Mouse (Mus musculus) G1E (cell line): Measurements from ENCODE around the gene Lck. TPM values are rescaled to one million over a fixed set of nuclear protein-coding genes. Genes with fewer than 3 reads are reported as not detected.

Experiments used
- ATAC-seq: 2 replicates; pipeline ENCODE4 v1.8.0; 2016; ENCODE audit warnings: mild to moderate bottlenecking; ENCODE audit not compliant: insufficient number of reproducible peaks, poor library complexity, low FRiP score, severe bottlenecking; ENCODE audit errors: extremely low read depth
- DNase-seq: peaks from one replicate; pipeline ENCODE4 v3.0.0; 2012; ENCODE audit warnings: low spot score
- H3K27me3 ChIP-seq: 2 replicates; pipeline ENCODE4 v1.6.1; 2012; ENCODE audit warnings: mild to moderate bottlenecking, low read length, inconsistent platforms; ENCODE audit not compliant: insufficient read depth
- H3K36me3 ChIP-seq: replicated peaks from 2 replicates; pipeline ENCODE3; 2012; ENCODE audit warnings: mild to moderate bottlenecking, inconsistent platforms
- H3K4me1 ChIP-seq: 2 replicates; pipeline ENCODE4 v1.6.1; 2012; ENCODE audit warnings: low read depth, low read length, inconsistent platforms, mixed read lengths; ENCODE audit not compliant: insufficient read depth
- H3K4me3 ChIP-seq: 2 replicates; pipeline ENCODE4 v1.5.1; 2012; ENCODE audit warnings: low read depth, mild to moderate bottlenecking, inconsistent platforms, low read length, moderate library complexity, mixed read lengths
- H3K9me3 ChIP-seq: replicated peaks from 2 replicates; pipeline ENCODE4 v1.6.1; 2012; ENCODE audit warnings: inconsistent platforms
- CTCF ChIP-seq: IDR thresholded peaks from 2 replicates; pipeline ENCODE4 v1.5.1; 2012; ENCODE audit warnings: low read depth, low read length, inconsistent platforms, mixed read lengths
- GATA1 ChIP-seq: IDR thresholded peaks from 2 replicates; pipeline ENCODE4 v1.6.1; 2012; ENCODE audit warnings: borderline replicate concordance, low read length, inconsistent platforms, mixed read lengths
- GATA2 ChIP-seq: IDR thresholded peaks from 2 replicates; pipeline ENCODE4 v1.6.1; 2012; ENCODE audit warnings: low read depth, low read length, inconsistent platforms, borderline replicate concordance
- POLR2AphosphoS5 ChIP-seq: IDR thresholded peaks from 2 replicates; pipeline ENCODE4 v1.6.1; 2012; ENCODE audit warnings: low read depth, low read length, inconsistent platforms; ENCODE audit not compliant: insufficient replicate concordance
- TAL1 ChIP-seq: conservative IDR thresholded peaks from 2 replicates; pipeline ENCODE4 v1.6.1; 2012; ENCODE audit warnings: low read depth, low read length, inconsistent platforms, mixed read lengths
- polyA plus RNA-seq: library from polyadenylated mRNA; stranded (reverse); fragments of >175 nt; gene quantifications from 2 replicates; pipeline ENCODE4 v1.2.3, GENCODE M21; 2012
- total RNA-seq, 2 experiments: library from RNA; stranded (forward) in 1 of 2; stranded (reverse) in 1 of 2; fragments of 200-1000 nt in 1 of 2; fragments of >200 nt in 1 of 2; fragmentation: Nextera tagmentation in 1 of 2; gene quantifications; 2 replicates each; pipeline ENCODE4 v1.2.3; 2014 to 2017

Gene Lck
- total and polyA plus RNA-seq, 3 experiments = 1.3 to 1.7 TPM; not detected in 1

GRCm38 (mm10) chr4:129586943-129587342, 13.5 kb upstream of the Lck start:
- peaks cover 8% of the 10 kb centered on the region for H3K4me1 ChIP-seq
- H3K4me3 ChIP-seq = no peak overlapping the region
- peaks cover 26% of the 10 kb centered on the region for H3K36me3 ChIP-seq
- TF ChIP-seq TAL1 = no peak
- no peak for TF ChIP-seq GATA2
- no peak for TF ChIP-seq POLR2AphosphoS5
- no peak for TF ChIP-seq CTCF
- no peak for TF ChIP-seq GATA1
- no peak for ATAC-seq
- H3K9me3 ChIP-seq = no peaks in the 10 kb centered on the region
- H3K27me3 ChIP-seq = peaks cover 5% of the 10 kb centered on the region; the same call in 1 of the 2 replicates
- DNase-seq = no peak

GRCm38 (mm10) chr4:129585773-129586172, 12.3 kb upstream of the Lck start:
- no peak overlapping the region for H3K4me3 ChIP-seq
- ATAC-seq (no peak), DNase-seq (no peak)
- peaks cover 15% of the 10 kb centered on the region for H3K36me3 ChIP-seq
- no peaks in the 10 kb centered on the region for H3K9me3 ChIP-seq
- H3K4me1 ChIP-seq = peaks cover 8% of the 10 kb centered on the region
- peaks cover 5% of the 10 kb centered on the region; the same call in 1 of the 2 replicates for H3K27me3 ChIP-seq
- TF ChIP-seq TAL1 = no peak
- no peak for TF ChIP-seq POLR2AphosphoS5
- no peak for TF ChIP-seq GATA2
- TF ChIP-seq CTCF = no peak
- no peak for TF ChIP-seq GATA1

DNA sequence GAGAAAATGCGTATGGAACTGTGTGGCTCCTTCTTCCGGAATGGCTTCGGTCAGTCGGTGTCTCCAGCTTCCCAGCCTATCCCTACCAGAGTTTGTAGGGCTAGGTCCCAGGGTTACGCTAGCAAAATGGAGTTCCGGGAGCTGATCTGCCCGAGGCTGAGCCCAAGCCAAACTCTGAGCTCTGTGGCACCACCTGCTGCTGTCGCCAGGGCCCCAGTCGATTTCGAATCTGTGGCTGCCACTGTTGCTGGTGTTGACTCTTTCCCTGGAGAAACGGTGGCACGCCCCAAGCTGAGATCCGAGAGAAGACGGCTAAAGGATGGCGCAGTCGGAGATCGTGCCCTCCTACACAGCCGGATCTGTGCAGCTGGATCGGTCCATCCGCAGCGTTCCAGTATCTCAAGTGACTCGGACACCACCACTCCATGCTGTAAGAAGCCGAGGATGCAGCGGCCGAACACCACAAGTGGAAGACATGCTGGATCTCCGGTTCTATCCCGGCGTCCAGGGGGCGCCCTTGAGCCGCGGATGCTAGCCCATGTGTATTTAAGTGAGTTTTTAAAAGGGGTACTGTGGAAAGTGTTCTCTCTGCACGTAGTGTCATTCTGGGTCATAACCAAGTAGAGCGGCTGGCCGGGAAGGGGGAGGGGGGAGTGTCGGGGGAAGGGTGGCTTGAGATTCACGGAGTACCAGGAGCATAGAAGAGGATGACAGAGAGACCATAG, 11.6 kb upstream of the Lck start:
- no peak for ATAC-seq

GRCm38 (mm10) chr4:129584370-129584769, 10.9 kb upstream of the Lck start:
- peaks cover 12% of the 10 kb centered on the region for H3K4me1 ChIP-seq
- no peaks in the 10 kb centered on the region for H3K9me3 ChIP-seq
- H3K4me3 ChIP-seq = no peak overlapping the region
- ATAC-seq (no peak), DNase-seq (no peak)
- no peak for TF ChIP-seq GATA2
- TF ChIP-seq POLR2AphosphoS5 = no peak
- TF ChIP-seq GATA1 = no peak
- no peak for TF ChIP-seq TAL1
- TF ChIP-seq CTCF = no peak
- H3K27me3 ChIP-seq = peaks cover 8% of the 10 kb centered on the region; the same call in 1 of the 2 replicates
- H3K36me3 ChIP-seq = peaks cover 5% of the 10 kb centered on the region

More for the DNA sequence above, 11.6 kb upstream of the Lck start:
- H3K36me3 ChIP-seq = peaks cover 7% of the 10 kb centered on the region
- no peak overlapping the region for H3K4me3 ChIP-seq
- H3K27me3 ChIP-seq = peaks cover 8% of the 10 kb centered on the region; the same call in 1 of the 2 replicates
- DNase-seq = no peak
- H3K9me3 ChIP-seq = no peaks in the 10 kb centered on the region
- peaks cover 11% of the 10 kb centered on the region for H3K4me1 ChIP-seq
- TF ChIP-seq CTCF (peak; percentile 40; the same call in 1 of the 2 replicates), GATA2 (no peak)

- Histone ChIP-seq H3K4me3 (no peak overlapping the region), H3K27me3 (peaks cover 21% of the 10 kb centered on the region)
- no peak for TF ChIP-seq CTCF
- no peak for TF ChIP-seq TAL1
- TF ChIP-seq POLR2AphosphoS5 = no peak
- TF ChIP-seq GATA2 = no peak
- no peak for TF ChIP-seq GATA1
These were observed 8.8 kb upstream of the Lck start for GRCm38 (mm10) chr4:129582251-129582650.

GRCm38 (mm10) chr4:129580347-129580746, 6.9 kb upstream of the Lck start:
- no peak overlapping the region for H3K4me3 ChIP-seq
- no peak for ATAC-seq
- H3K27me3 ChIP-seq = peaks cover 31% of the 10 kb centered on the region
- TF ChIP-seq GATA1 = no peak
- no peak for TF ChIP-seq POLR2AphosphoS5
- TF ChIP-seq TAL1 = no peak
- TF ChIP-seq CTCF = no peak
- TF ChIP-seq GATA2 = no peak
- no peaks in the 10 kb centered on the region for H3K9me3 ChIP-seq
- no peaks in the 10 kb centered on the region for H3K36me3 ChIP-seq
- no peak for DNase-seq
- H3K4me1 ChIP-seq = peaks cover 14% of the 10 kb centered on the region

More at GRCm38 (mm10) chr4:129582251-129582650, 8.8 kb upstream of the Lck start:
- ATAC-seq = no peak
- DNase-seq = no peak
- H3K36me3 ChIP-seq = no peaks in the 10 kb centered on the region
- peaks cover 9% of the 10 kb centered on the region for H3K4me1 ChIP-seq
- H3K9me3 ChIP-seq = no peaks in the 10 kb centered on the region

- H3K4me3 ChIP-seq = no peak within 1 kb of the TSS
- H3K9me3 ChIP-seq = no peaks in the 10 kb centered on the region
- TF ChIP-seq CTCF = no peak
- TF ChIP-seq TAL1 = no peak
- TF ChIP-seq POLR2AphosphoS5 = no peak
- no peak for TF ChIP-seq GATA2
- no peak for TF ChIP-seq GATA1
These were observed 5.0 kb upstream of the Lck start, which contains the start of gene Fam167b for GRCm38 (mm10) chr4:129578466-129578865. TSS of gene Fam167b (minus strand) at chr4:129578549.

More at GRCm38 (mm10) chr4:129578466-129578865, 5.0 kb upstream of the Lck start, which contains the start of gene Fam167b:
- Histone ChIP-seq H3K4me1 (peaks cover 19% of the 10 kb centered on the region), H3K27me3 (peaks cover 38% of the 10 kb centered on the region), H3K36me3 (no peaks in the 10 kb centered on the region)
- no peak for ATAC-seq
- DNase-seq = no peak
